Mouse (Mus musculus): ENCODE results near the gene Abhd5.

DNA sequence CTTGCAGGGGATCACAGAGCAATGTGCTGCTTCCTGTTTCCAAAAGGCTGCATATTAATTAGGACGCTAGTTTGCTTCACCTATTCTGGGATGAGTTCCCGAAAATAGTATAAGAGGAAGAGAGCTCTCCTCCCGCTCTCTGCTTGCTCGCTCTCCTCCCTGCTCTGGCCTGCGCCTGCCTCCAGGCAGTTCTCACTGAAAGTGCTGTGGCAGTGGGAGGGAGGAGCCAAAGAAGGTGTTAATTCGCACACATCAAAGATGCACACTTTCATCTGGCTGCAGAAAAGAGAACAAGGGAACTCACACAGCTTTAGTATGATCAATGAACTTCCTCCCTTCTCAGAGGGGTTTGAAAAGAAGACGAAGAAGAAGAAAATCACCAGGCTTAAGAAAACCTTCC is 47.3 kb downstream of the Abhd5 start:
- TF ChIP-seq CTCF (IDR thresholded peaks at IDR 0.05 in 2 of 3, conservative IDR thresholded peaks at IDR 0.05 in 1 of 3; ENCODE audit: control insufficient read depth in 1 of 3, insufficient read depth in 1 of 3, low read depth in 2 of 3, low read length in 3 of 3, poor library complexity in 1 of 3, severe bottlenecking in 1 of 3) (no peak), USF1 (IDR thresholded peaks at IDR 0.05; ENCODE audit: low read depth, low read length) (no peak), NELFE (IDR thresholded peaks at IDR 0.05; ENCODE audit: low read depth, low read length) (no peak), POLR2A (IDR thresholded peaks at IDR 0.05; ENCODE audit: control insufficient read depth in 1 of 2, insufficient read depth in 1 of 2, low read depth in 1 of 2, low read length in 2 of 2, poor library complexity in 1 of 2) (no peak)

All from MEL (cell line).